Mouse (Mus musculus) midbrain, postnatal 0 days (tissue): ENCODE measurements around the gene Mon1a. TPM values are rescaled to one million over a fixed set of nuclear protein-coding genes. Genes with fewer than 3 reads are reported as not detected.

Source experiments
- ATAC-seq: fragments of 200-750 bp; cut with Nextera tagmentation; 2 replicates; pipeline ENCODE4 v1.8.0; 2017; ENCODE audit warnings: moderate number of reproducible peaks, mild to moderate bottlenecking, moderate TSS enrichment, moderate library complexity; ENCODE audit not compliant: low FRiP score
- DNase-seq: peaks from one replicate; pipeline ENCODE4 v3.0.0-alpha.2; 2015; ENCODE audit warnings: low spot score
- H3K27ac ChIP-seq: fragments of 300-500 bp; sonication (generic); 2 replicates; pipeline ENCODE4 v1.5.1; 2014; ENCODE audit warnings: low read depth, mild to moderate bottlenecking, low read length, mixed read lengths
- H3K27me3 ChIP-seq: fragments of 300-500 bp; sonication (generic); 2 replicates; pipeline ENCODE4 v1.6.1; 2014; ENCODE audit warnings: low read length, control low read depth, mixed read lengths; ENCODE audit not compliant: insufficient read depth
- H3K36me3 ChIP-seq: fragments of 300-500 bp; sonication (generic); 2 replicates; pipeline ENCODE4 v1.6.1; 2014; ENCODE audit warnings: low read length, control low read depth, mixed read lengths; ENCODE audit not compliant: insufficient read depth
- H3K4me1 ChIP-seq: fragments of 300-500 bp; sonication (generic); 2 replicates; pipeline ENCODE4 v1.6.1; 2014; ENCODE audit warnings: mild to moderate bottlenecking, control low read depth, antibody characterized with exemption, low read length, mixed read lengths; ENCODE audit not compliant: insufficient read depth
- H3K4me2 ChIP-seq: fragments of 300-500 bp; sonication (generic); 2 replicates; pipeline ENCODE4 v1.6.1; 2014; ENCODE audit warnings: low read depth, mild to moderate bottlenecking, low read length, mixed read lengths; ENCODE audit not compliant: poor library complexity, severe bottlenecking
- H3K4me3 ChIP-seq: fragments of 300-500 bp; sonication (generic); 2 replicates; pipeline ENCODE4 v1.5.1; 2014; ENCODE audit warnings: low read depth, mild to moderate bottlenecking, low read length, moderate library complexity
- H3K9ac ChIP-seq: fragments of 300-500 bp; sonication (generic); replicated peaks from 2 replicates; pipeline ENCODE4 v1.6.1; 2014; ENCODE audit warnings: mild to moderate bottlenecking, low read length, moderate library complexity, mixed read lengths; ENCODE audit not compliant: poor library complexity, severe bottlenecking
- H3K9me3 ChIP-seq: fragments of 300-500 bp; sonication (generic); 2 replicates; pipeline ENCODE4 v1.6.1; 2016; ENCODE audit warnings: low read length, control low read depth
- CTCF ChIP-seq: IDR thresholded peaks from 2 replicates; pipeline ENCODE4 v1.5.1; 2016; ENCODE audit warnings: antibody characterized with exemption, mild to moderate bottlenecking
- WGBS: fragments of 180-500 bp; shearing (Covaris S2); extraction: QIAGEN DNeasy Blood & Tissue Kit; methylation state at CpG from one replicate; pipeline ENCODE4 v1.1.7; 2014; 5-methylcytosine and 5-hydroxymethylcytosine counted together
- polyA plus RNA-seq: library from polyadenylated mRNA; unstranded; fragments of >200 nt; fragmentation: Nextera tagmentation; extraction: Ambion mirVana; gene quantifications from 2 replicates; pipeline ENCODE4 v1.2.1, GENCODE M21; 2015
- total RNA-seq: library from RNA; depleted of rRNA; stranded (reverse); fragments of >200 nt; gene quantifications from 2 replicates; pipeline ENCODE4 v1.2.3, GENCODE M21; 2014

The Mon1a gene
- total and polyA plus RNA-seq, 2 experiments from 2014 or later: 16.7 to 24.9 TPM

- no peak overlapping the region for H3K4me3 ChIP-seq
- no peak for TF ChIP-seq CTCF
- 15% methylated on average over 3 of the region's 3 CpGs for whole genome bisulfite sequencing
- no peaks in the 10 kb centered on the region for H3K9me3 ChIP-seq
- no peaks in the 10 kb centered on the region for H3K27me3 ChIP-seq
- 0 out of 2 replicates have a peak, but pooled peaks cover 14% of the 10 kb centered on the region for H3K4me1 ChIP-seq
- DNase-seq (no peak), ATAC-seq (no peak)
- no peak overlapping the region for H3K4me2 ChIP-seq
- H3K27ac ChIP-seq: peak overlapping the region; percentile 12; the same call in 1 of the 2 replicates
- H3K36me3 ChIP-seq: no peaks in the 10 kb centered on the region
- H3K9ac ChIP-seq: no peak overlapping the region
Measured at GRCm38 (mm10) chr9:107925251-107925650, 37.3 kb downstream of the Mon1a start.

- DNase-seq (no peak), ATAC-seq (no peak)
- Histone ChIP-seq H3K9me3 (no peaks in the 10 kb centered on the region), H3K4me2 (no peak overlapping the region), H3K27ac (no peak overlapping the region), H3K27me3 (no peaks in the 10 kb centered on the region), H3K9ac (no peak overlapping the region), H3K4me3 (no peak overlapping the region), H3K4me1 (0 out of 2 replicates have a peak, but pooled peaks cover 14% of the 10 kb centered on the region), H3K36me3 (no peaks in the 10 kb centered on the region)
- WGBS: 59% methylated on average over 9 of the region's 9 CpGs
- no peak for TF ChIP-seq CTCF
Measured at GRCm38 (mm10) chr9:107926920-107927420, 39.0 kb downstream of the Mon1a start.

DNA sequence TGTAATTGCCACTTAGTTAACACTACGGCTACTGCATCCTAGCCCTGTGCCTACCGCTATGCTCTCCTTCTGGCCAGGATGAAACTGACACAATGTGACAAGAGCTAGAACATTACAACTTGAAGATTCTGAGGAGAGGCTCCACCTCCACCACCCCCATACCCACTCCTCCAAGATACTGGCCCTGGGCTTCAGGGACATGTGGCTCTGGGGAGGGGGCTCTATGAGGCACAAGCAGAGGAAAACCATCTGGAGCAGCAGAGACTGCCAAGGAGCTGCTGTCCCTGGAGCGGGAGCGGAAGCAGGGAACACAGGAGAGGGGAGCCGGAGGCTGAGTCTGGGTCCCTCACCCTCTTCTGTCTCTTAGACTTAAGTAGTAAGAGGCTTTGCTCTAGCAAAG, 39.8 kb downstream of the Mon1a start:
- 78% methylated on average over 5 of the region's 5 CpGs for WGBS
- Histone ChIP-seq H3K9me3 (no peaks in the 10 kb centered on the region), H3K4me2 (no peak overlapping the region), H3K4me1 (0 out of 2 replicates have a peak, but pooled peaks cover 14% of the 10 kb centered on the region), H3K4me3 (no peak overlapping the region), H3K27ac (no peak overlapping the region), H3K36me3 (no peaks in the 10 kb centered on the region), H3K27me3 (no peaks in the 10 kb centered on the region), H3K9ac (no peak overlapping the region)
- DNase-seq: peak; percentile 42
- no peak for TF ChIP-seq CTCF
- no peak for ATAC-seq

GRCm38 (mm10) chr9:107928169-107928568, 40.2 kb downstream of the Mon1a start, which contains the start of gene Actl11:
Gene Actl11, plus strand, starts transcription at chr9:107928469.
- 82% methylated on average over 3 of the region's 3 CpGs for WGBS
- H3K27ac ChIP-seq: no peak within 1 kb of the TSS

DNA sequence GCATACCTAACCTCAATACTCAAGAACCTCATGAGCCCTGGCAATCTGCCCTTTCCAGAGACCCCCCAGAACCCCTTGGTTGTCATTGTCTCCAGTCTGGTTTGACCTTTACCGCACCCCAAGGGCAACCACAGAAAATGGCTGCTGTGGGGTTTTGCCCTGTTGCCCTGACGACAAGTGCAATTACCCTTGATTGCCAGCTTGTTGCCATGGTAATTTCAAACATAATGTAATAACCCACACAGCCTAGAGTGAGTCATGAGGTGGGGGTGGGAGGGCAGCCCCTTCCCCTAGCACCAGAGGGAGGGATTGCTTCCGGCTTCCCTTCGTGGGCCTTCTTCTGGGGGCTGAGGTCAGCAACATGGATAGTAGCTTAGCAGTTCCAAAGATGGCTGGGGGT, 44.3 kb downstream of the Mon1a start:
- no peak overlapping the region for H3K9ac ChIP-seq
- no peak for TF ChIP-seq CTCF
- 77% methylated on average over 4 of the region's 4 CpGs for WGBS
- H3K9me3 ChIP-seq: no peaks in the 10 kb centered on the region
- no peaks in the 10 kb centered on the region for H3K27me3 ChIP-seq
- DNase-seq (no peak), ATAC-seq (no peak)
- H3K36me3 ChIP-seq: no peaks in the 10 kb centered on the region
- no peak overlapping the region for H3K27ac ChIP-seq
- H3K4me3 ChIP-seq: no peak overlapping the region
- no peak overlapping the region for H3K4me2 ChIP-seq
- H3K4me1 ChIP-seq: 0 out of 2 replicates have a peak, but pooled peaks cover under 1% of the 10 kb centered on the region

More at GRCm38 (mm10) chr9:107928169-107928568, 40.2 kb downstream of the Mon1a start, which contains the start of gene Actl11:
- Histone ChIP-seq H3K27me3 (no peaks in the 10 kb centered on the region), H3K36me3 (no peaks in the 10 kb centered on the region), H3K4me1 (0 out of 2 replicates have a peak, but pooled peaks cover 14% of the 10 kb centered on the region), H3K4me2 (no peak within 1 kb of the TSS), H3K9ac (no peak within 1 kb of the TSS), H3K4me3 (no peak within 1 kb of the TSS), H3K9me3 (no peaks in the 10 kb centered on the region)
- no peak for TF ChIP-seq CTCF
- DNase-seq (no peak), ATAC-seq (no peak)

DNA sequence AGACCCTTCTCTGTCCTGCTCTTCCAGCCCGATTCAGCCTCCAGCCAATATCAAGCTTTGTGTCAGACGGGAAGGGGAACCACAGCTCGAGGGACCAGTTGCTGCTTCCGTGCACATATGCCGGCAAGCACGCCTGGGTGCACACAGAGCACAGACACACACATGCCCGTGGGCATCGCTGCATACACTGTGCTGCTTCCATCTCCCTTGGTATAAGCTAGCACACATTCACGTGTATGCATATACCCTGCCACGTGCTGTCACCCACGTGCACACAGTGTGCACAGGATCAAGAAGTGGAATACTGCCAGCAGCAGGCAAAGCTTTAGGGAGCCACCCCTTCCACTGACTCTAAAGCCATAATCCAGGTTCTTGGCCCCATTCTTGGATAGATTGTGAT, 46.2 kb downstream of the Mon1a start:
- ATAC-seq (no peak), DNase-seq (peak; percentile 47)
- H3K4me1 ChIP-seq: 0 out of 2 replicates have a peak, but pooled peaks cover 10% of the 10 kb centered on the region
- H3K4me2 ChIP-seq: no peak overlapping the region
- no peaks in the 10 kb centered on the region for H3K36me3 ChIP-seq
- no peaks in the 10 kb centered on the region for H3K27me3 ChIP-seq
- H3K4me3 ChIP-seq: no peak overlapping the region
- no peak overlapping the region for H3K9ac ChIP-seq
- H3K9me3 ChIP-seq: no peaks in the 10 kb centered on the region
- no peak for TF ChIP-seq CTCF
- WGBS: 84% methylated on average over 11 of the region's 11 CpGs
- no peak overlapping the region for H3K27ac ChIP-seq
